Mouse (Mus musculus) liver, adult 2 months (tissue): ENCODE results near the gene Glrx5. TPM values are rescaled to one million over a fixed set of nuclear protein-coding genes. Genes with fewer than 3 reads are reported as not detected.

Experiments used
- DNase-seq: peaks from one replicate; pipeline ENCODE4 v3.0.0-alpha.2; 2011; ENCODE audit warnings: low read depth, low spot score; ENCODE audit errors: extremely low read depth
- H3K27ac ChIP-seq: fragments of 200-500 bp; replicated peaks from 2 replicates; pipeline ENCODE4 v1.5.1; 2012; ENCODE audit warnings: low read depth, mild to moderate bottlenecking, control low read depth, inconsistent platforms, low read length; ENCODE audit not compliant: insufficient read depth
- H3K27me3 ChIP-seq: fragments of 200-500 bp; 2 replicates; pipeline ENCODE4 v1.6.1; 2012; ENCODE audit warnings: mild to moderate bottlenecking, moderate library complexity, low read length, inconsistent platforms; ENCODE audit not compliant: control insufficient read depth, insufficient read depth
- H3K36me3 ChIP-seq: fragments of 200-500 bp; 2 replicates; pipeline ENCODE4 v1.6.1; 2012; ENCODE audit warnings: low read length, inconsistent platforms; ENCODE audit not compliant: control insufficient read depth, insufficient read depth
- H3K4me1 ChIP-seq: fragments of 200-500 bp; 2 replicates; pipeline ENCODE4 v1.6.1; 2011; ENCODE audit warnings: low read length; ENCODE audit not compliant: control insufficient read depth, insufficient read depth
- H3K4me3 ChIP-seq: fragments of 200-500 bp; 2 replicates; pipeline ENCODE4 v1.5.1; 2011; ENCODE audit warnings: low read depth, mild to moderate bottlenecking, control low read depth, low read length, moderate library complexity; ENCODE audit not compliant: insufficient read depth
- H3K79me2 ChIP-seq: fragments of 200-500 bp; 2 replicates; pipeline ENCODE4 v1.6.1; 2012; ENCODE audit warnings: inconsistent platforms, mild to moderate bottlenecking, low read length, moderate library complexity; ENCODE audit not compliant: control insufficient read depth, insufficient read depth
- H3K9ac ChIP-seq: fragments of 200-500 bp; 2 replicates; pipeline ENCODE4 v1.6.1; 2012; ENCODE audit warnings: low read depth, mild to moderate bottlenecking, control low read depth, inconsistent platforms, low read length
- CTCF ChIP-seq: fragments of 200-500 bp; IDR thresholded peaks from 2 replicates; pipeline ENCODE4 v1.5.1; 2011; ENCODE audit warnings: low read depth, low read length, control low read depth
- POLR2A ChIP-seq: fragments of 200-500 bp; IDR thresholded peaks from 2 replicates; pipeline ENCODE4 v1.6.1; 2011; ENCODE audit warnings: low read length, control low read depth; ENCODE audit not compliant: insufficient read depth; ENCODE audit errors: extremely low read depth
- WGBS: fragments of 180-500 bp; shearing (Covaris S2); methylation state at CpG from one replicate; pipeline ENCODE4 v1.1.7; 2018; 5-methylcytosine and 5-hydroxymethylcytosine counted together
- polyA plus RNA-seq: library from polyadenylated mRNA; depleted of rRNA; stranded (reverse); fragments of >200 nt; gene quantifications from 2 replicates; pipeline ENCODE4 v1.2.3, GENCODE M21; 2012
- total RNA-seq: library from RNA; depleted of rRNA; stranded (reverse); fragments of >200 nt; gene quantifications from 2 replicates; pipeline ENCODE4 v1.2.3, GENCODE M21; 2014

The Glrx5 gene
- total and polyA plus RNA-seq, 2 experiments, result 45.5 to 144 TPM

- TF ChIP-seq POLR2A (no peak), CTCF (no peak)
- H3K27me3 ChIP-seq, result no peaks in the 10 kb centered on the region
- no peak overlapping the region for H3K4me3 ChIP-seq
- H3K36me3 ChIP-seq, result no peaks in the 10 kb centered on the region
- whole genome bisulfite sequencing, result 83% methylated on average over 12 of the region's 12 CpGs
- peaks cover 5% of the 10 kb centered on the region; the same call in 1 of the 2 replicates for H3K4me1 ChIP-seq
- no peaks in the 10 kb centered on the region for H3K79me2 ChIP-seq
- no peak for DNase-seq
- no peak overlapping the region for H3K9ac ChIP-seq
- no peak overlapping the region for H3K27ac ChIP-seq
Measured at GRCm38 (mm10) chr12:105049813-105050212, 17.3 kb downstream of the Glrx5 start.

GRCm38 (mm10) chr12:105050898-105051297 lies 18.4 kb downstream of the Glrx5 start:
- no peak for DNase-seq
- WGBS, result 18% methylated on average over 4 of the region's 4 CpGs
- TF ChIP-seq CTCF (peak; percentile 76), POLR2A (no peak)
- Histone ChIP-seq H3K27me3 (no peaks in the 10 kb centered on the region), H3K9ac (no peak overlapping the region), H3K36me3 (no peaks in the 10 kb centered on the region), H3K4me3 (no peak overlapping the region), H3K4me1 (peaks cover 6% of the 10 kb centered on the region), H3K79me2 (no peaks in the 10 kb centered on the region), H3K27ac (no peak overlapping the region)

GRCm38 (mm10) chr12:105054041-105054440 lies 21.6 kb downstream of the Glrx5 start:
- DNase-seq, result no peak
- Histone ChIP-seq H3K36me3 (no peaks in the 10 kb centered on the region), H3K4me1 (peaks cover 6% of the 10 kb centered on the region), H3K79me2 (no peaks in the 10 kb centered on the region), H3K27ac (no peak overlapping the region), H3K9ac (no peak overlapping the region), H3K4me3 (no peak overlapping the region), H3K27me3 (no peaks in the 10 kb centered on the region)
- no peak for TF ChIP-seq POLR2A
- no peak for TF ChIP-seq CTCF
- 97% methylated on average over 15 of the region's 15 CpGs for WGBS

- H3K79me2 ChIP-seq, result no peaks in the 10 kb centered on the region
- TF ChIP-seq CTCF, result no peak
- TF ChIP-seq POLR2A, result no peak
- WGBS, result 38% methylated on average over 6 of the region's 6 CpGs
- no peak overlapping the region for H3K9ac ChIP-seq
- no peaks in the 10 kb centered on the region for H3K27me3 ChIP-seq
- H3K4me1 ChIP-seq, result peaks cover 6% of the 10 kb centered on the region
- no peak overlapping the region for H3K27ac ChIP-seq
- no peak for DNase-seq
- no peaks in the 10 kb centered on the region for H3K36me3 ChIP-seq
- no peak overlapping the region for H3K4me3 ChIP-seq
Measured at GRCm38 (mm10) chr12:105055308-105055707, 22.8 kb downstream of the Glrx5 start.

DNA sequence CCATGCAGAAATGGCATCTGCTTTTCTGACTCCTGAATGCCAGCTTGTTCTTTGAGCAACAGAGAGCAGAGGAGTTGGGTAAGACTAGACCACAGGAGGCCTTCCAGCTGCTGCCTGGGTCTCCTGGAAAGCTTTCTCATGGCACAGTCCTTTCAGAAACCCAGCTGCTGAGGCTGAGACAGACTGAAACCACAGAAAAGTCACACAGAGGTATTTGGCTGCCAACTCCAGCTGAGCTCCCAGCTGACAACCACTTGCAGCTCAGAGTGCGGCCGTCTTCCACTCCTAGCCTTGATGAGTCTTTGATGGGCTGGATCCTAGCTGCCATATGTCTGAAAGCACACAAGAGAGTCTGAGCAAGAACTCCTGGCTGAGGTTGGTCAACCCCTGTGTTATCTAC lies 27.5 kb downstream of the Glrx5 start:
- 96% methylated on average over 2 of the region's 2 CpGs for WGBS
- Histone ChIP-seq H3K4me1 (peaks cover 3% of the 10 kb centered on the region), H3K27me3 (no peaks in the 10 kb centered on the region), H3K36me3 (no peaks in the 10 kb centered on the region), H3K9ac (no peak overlapping the region), H3K27ac (no peak overlapping the region), H3K4me3 (no peak overlapping the region), H3K79me2 (no peaks in the 10 kb centered on the region)
- TF ChIP-seq CTCF (no peak), POLR2A (no peak)
- no peak for DNase-seq

GRCm38 (mm10) chr12:105063201-105064134 lies 31.0 kb downstream of the Glrx5 start:
- H3K4me1 ChIP-seq, result no peaks in the 10 kb centered on the region
- H3K4me3 ChIP-seq, result no peak overlapping the region
- TF ChIP-seq CTCF (peak; percentile 21; the same call in 1 of the 2 replicates), POLR2A (no peak)
- H3K9ac ChIP-seq, result no peak overlapping the region
- DNase-seq, result no peak
- no peaks in the 10 kb centered on the region for H3K36me3 ChIP-seq
- no peaks in the 10 kb centered on the region for H3K27me3 ChIP-seq
- 57% methylated on average over 28 of the region's 28 CpGs for WGBS
- H3K79me2 ChIP-seq, result no peaks in the 10 kb centered on the region
- no peak overlapping the region for H3K27ac ChIP-seq
